Mouse (Mus musculus): ENCODE data around the gene Spry1. TPM values are rescaled to one million over a fixed set of nuclear protein-coding genes. Genes with fewer than 3 reads are reported as not detected.

The Spry1 gene
- polyA plus RNA-seq (2012; rRNA removed; ENCODE audit: low replicate concordance) = 32.2 and 37.1 TPM in 2 replicates

GRCm38 (mm10) chr3:37639690-37640089, at the start of gene Spry1:
Gene Spry1, plus strand, starts transcription at chr3:37639947.

Other genes starting within 250 kb of the Spry1 start
- 1.1 and 3.8 TPM in 2 replicates for gene Spata5, start 220.1 kb upstream of the Spry1 start, polyA plus RNA-seq (2012; rRNA removed; ENCODE audit: low replicate concordance)
- gene Nudt6, start 219.7 kb upstream of the Spry1 start, polyA plus RNA-seq (2012; rRNA removed; ENCODE audit: low replicate concordance) = 27.9 and 38.6 TPM in 2 replicates
- 1.7 and 2.1 TPM in 2 replicates for gene Gm5148, start 84.5 kb downstream of the Spry1 start, polyA plus RNA-seq (2012; rRNA removed; ENCODE audit: low replicate concordance)

Measured in mammary gland, adult 2 months (tissue).